Mouse (Mus musculus) cortical plate, adult 2 months (tissue): ENCODE results near the gene Plrg1.

Source experiments
- CTCF ChIP-seq: fragments of 200-500 bp; IDR thresholded peaks from 2 replicates; pipeline ENCODE4 v1.5.1; 2011; ENCODE audit warnings: mild to moderate bottlenecking, control low read depth, low read length; ENCODE audit not compliant: insufficient read depth; ENCODE audit errors: extremely low read depth
- POLR2A ChIP-seq: fragments of 200-500 bp; IDR thresholded peaks from 2 replicates; pipeline ENCODE4 v1.6.1; 2011; ENCODE audit warnings: mild to moderate bottlenecking, low read length, control low read depth; ENCODE audit not compliant: insufficient read depth; ENCODE audit errors: extremely low read depth

DNA sequence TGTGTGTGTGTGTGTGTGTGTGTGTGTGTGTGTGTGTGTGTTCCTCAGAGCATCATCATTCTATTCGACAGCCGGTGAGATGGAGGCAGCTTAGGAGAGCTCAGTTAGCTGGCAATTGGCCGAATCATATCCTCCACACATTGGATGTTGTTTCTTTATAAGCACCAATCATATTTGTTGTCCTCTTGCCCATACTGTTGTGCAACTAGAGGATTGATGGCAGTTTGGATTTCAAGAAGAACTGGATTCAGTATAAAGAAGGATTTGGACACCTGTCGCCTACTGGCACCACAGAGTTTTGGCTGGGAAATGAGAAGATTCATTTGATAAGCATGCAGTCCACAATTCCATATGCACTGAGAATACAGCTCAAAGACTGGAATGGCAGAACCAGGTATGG, 44.2 kb upstream of the Plrg1 start:
- TF ChIP-seq POLR2A (no peak), CTCF (no peak)
